Mouse (Mus musculus) forebrain, postnatal 0 days (tissue): ENCODE data around the gene Rpl27. TPM values are rescaled to one million over a fixed set of nuclear protein-coding genes. Genes with fewer than 3 reads are reported as not detected.
"Not testable (repeated sequence)": the region's sequence is repeated elsewhere in the genome, so short reads cannot be mapped to it uniquely, and the experiment has no call there.

Source experiments
- ATAC-seq: fragments of 200-750 bp; cut with Nextera tagmentation; 2 replicates; pipeline ENCODE4 v1.8.0; 2017; ENCODE audit warnings: mild to moderate bottlenecking, moderate library complexity
- DNase-seq: peaks from one replicate; pipeline ENCODE4 v3.0.0-alpha.2; 2015
- H3K27ac ChIP-seq: fragments of 300-500 bp; sonication (generic); 2 replicates; pipeline ENCODE4 v1.5.1; 2014; ENCODE audit warnings: low read depth, mild to moderate bottlenecking, antibody characterized with exemption, low read length, moderate library complexity, mixed read lengths
- H3K27me3 ChIP-seq: fragments of 300-500 bp; sonication (generic); 2 replicates; pipeline ENCODE4 v1.6.1; 2014; ENCODE audit warnings: mild to moderate bottlenecking, low read length, mixed read lengths; ENCODE audit not compliant: insufficient read depth
- H3K36me3 ChIP-seq: fragments of 300-500 bp; sonication (generic); 2 replicates; pipeline ENCODE4 v1.6.1; 2014; ENCODE audit warnings: mild to moderate bottlenecking, moderate library complexity; ENCODE audit not compliant: insufficient read depth
- H3K4me1 ChIP-seq: fragments of 300-500 bp; sonication (generic); 2 replicates; pipeline ENCODE4 v1.6.1; 2014; ENCODE audit warnings: antibody characterized with exemption; ENCODE audit not compliant: insufficient read depth
- H3K4me2 ChIP-seq: fragments of 300-500 bp; sonication (generic); 2 replicates; pipeline ENCODE4 v1.6.1; 2014; ENCODE audit warnings: low read depth, mild to moderate bottlenecking, moderate library complexity
- H3K4me3 ChIP-seq: fragments of 300-500 bp; sonication (generic); 2 replicates; pipeline ENCODE4 v1.5.1; 2014; ENCODE audit warnings: low read depth, low read length, mixed read lengths
- H3K9ac ChIP-seq: fragments of 300-500 bp; sonication (generic); 2 replicates; pipeline ENCODE4 v1.6.1; 2014; ENCODE audit warnings: mild to moderate bottlenecking
- H3K9me3 ChIP-seq: fragments of 300-500 bp; sonication (generic); 2 replicates; pipeline ENCODE4 v1.6.1; 2016; ENCODE audit warnings: low read length
- CTCF ChIP-seq: sonication (generic); IDR thresholded peaks from 2 replicates; pipeline ENCODE4 v1.5.1; 2016; ENCODE audit warnings: antibody characterized with exemption, control low read depth, low read depth
- WGBS: fragments of 180-500 bp; shearing (Covaris S2); extraction: QIAGEN DNeasy Blood & Tissue Kit; methylation state at CpG from one replicate; pipeline ENCODE4 v1.1.7; 2014; 5-methylcytosine and 5-hydroxymethylcytosine counted together
- polyA plus RNA-seq: library from polyadenylated mRNA; unstranded; fragments of >200 nt; fragmentation: Nextera tagmentation; extraction: Ambion mirVana; gene quantifications from 2 replicates; pipeline ENCODE4 v1.2.1, GENCODE M21; 2015
- total RNA-seq: library from RNA; depleted of rRNA; stranded (reverse); fragments of >200 nt; gene quantifications from 2 replicates; pipeline ENCODE4 v1.2.3, GENCODE M21; 2014

Gene Rpl27
- total and polyA plus RNA-seq, 2 experiments from 2014 or later, result 274 to 785 TPM

GRCm38 (mm10) chr11:101447786-101448185 is 5.7 kb downstream of the Rpl27 start:
- no peak for TF ChIP-seq CTCF
- peaks cover 26% of the 10 kb centered on the region for H3K36me3 ChIP-seq
- 86% methylated on average over 5 of the region's 5 CpGs for WGBS

GRCm38 (mm10) chr11:101448274-101448746 is 6.2 kb downstream of the Rpl27 start, which contains the start of gene Ifi35:
Gene Ifi35 (plus strand): TSS chr11:101448407.
- no peak for ATAC-seq
- 40% methylated on average over 10 of the region's 10 CpGs for WGBS
- no peaks in the 10 kb centered on the region for H3K4me1 ChIP-seq

More at GRCm38 (mm10) chr11:101447786-101448185, 5.7 kb downstream of the Rpl27 start:
- Histone ChIP-seq H3K9ac (no peak overlapping the region), H3K4me1 (no peaks in the 10 kb centered on the region), H3K9me3 (no peaks in the 10 kb centered on the region), H3K4me2 (no peak overlapping the region), H3K27ac (no peak overlapping the region), H3K4me3 (no peak overlapping the region), H3K27me3 (no peaks in the 10 kb centered on the region)
- DNase-seq (no peak), ATAC-seq (no peak)

GRCm38 (mm10) chr11:101448899-101449298 is 6.8 kb downstream of the Rpl27 start:
- DNase-seq, result no peak
- Histone ChIP-seq H3K4me1 (no peaks in the 10 kb centered on the region), H3K36me3 (peaks cover 20% of the 10 kb centered on the region), H3K27ac (no peak overlapping the region), H3K9ac (no peak overlapping the region), H3K27me3 (no peaks in the 10 kb centered on the region), H3K9me3 (no peaks in the 10 kb centered on the region), H3K4me2 (0 out of 2 replicates have a peak overlapping the region, but pooled peaks have one; percentile 4), H3K4me3 (no peak overlapping the region)
- TF ChIP-seq CTCF, result no peak
- ATAC-seq, result no peak
- WGBS, result 84% methylated on average over 4 of the region's 4 CpGs

More at GRCm38 (mm10) chr11:101448274-101448746, 6.2 kb downstream of the Rpl27 start, which contains the start of gene Ifi35:
- Histone ChIP-seq H3K4me3 (no peak within 1 kb of the TSS), H3K9me3 (no peaks in the 10 kb centered on the region), H3K27me3 (no peaks in the 10 kb centered on the region), H3K27ac (no peak within 1 kb of the TSS), H3K36me3 (peaks cover 26% of the 10 kb centered on the region), H3K9ac (no peak within 1 kb of the TSS), H3K4me2 (0 out of 2 replicates have a peak within 1 kb of the TSS, but pooled peaks have one; percentile 4)
- no peak for TF ChIP-seq CTCF
- DNase-seq, result no peak

- H3K4me2 ChIP-seq, H3K27ac ChIP-seq, H3K9ac ChIP-seq, DNase-seq, ATAC-seq, H3K9me3 ChIP-seq, H3K4me1 ChIP-seq, H3K27me3 ChIP-seq, H3K4me3 ChIP-seq: not testable (repeated sequence)
- 91% methylated on average over 4 of the region's 4 CpGs for WGBS
- peaks cover 13% of the 10 kb centered on the region for H3K36me3 ChIP-seq
These were observed 7.5 kb downstream of the Rpl27 start for GRCm38 (mm10) chr11:101449596-101449995.

GRCm38 (mm10) chr11:101450394-101450793 is 8.3 kb downstream of the Rpl27 start:
- Histone ChIP-seq H3K4me1 (no peaks in the 10 kb centered on the region), H3K27me3 (no peaks in the 10 kb centered on the region), H3K27ac (no peak overlapping the region), H3K9me3 (no peaks in the 10 kb centered on the region), H3K9ac (no peak overlapping the region), H3K4me2 (no peak overlapping the region), H3K4me3 (no peak overlapping the region), H3K36me3 (peaks cover 6% of the 10 kb centered on the region)
- ATAC-seq, result no peak
- no peak for DNase-seq
- WGBS, result 91% methylated on average over 3 of the region's 3 CpGs
- no peak for TF ChIP-seq CTCF

GRCm38 (mm10) chr11:101451536-101451935 is 9.4 kb downstream of the Rpl27 start:
- ATAC-seq, result no peak
- H3K4me3 ChIP-seq, result no peak overlapping the region

GRCm38 (mm10) chr11:101452093-101452774 is 10.1 kb downstream of the Rpl27 start:
- H3K27ac ChIP-seq, result no peak overlapping the region
- H3K4me1 ChIP-seq, result no peaks in the 10 kb centered on the region
- H3K27me3 ChIP-seq, result no peaks in the 10 kb centered on the region
- no peak for TF ChIP-seq CTCF
- H3K9ac ChIP-seq, result no peak overlapping the region
- no peaks in the 10 kb centered on the region for H3K9me3 ChIP-seq
- H3K36me3 ChIP-seq, result peaks cover 5% of the 10 kb centered on the region; the same call in 1 of the 2 replicates
- WGBS, result 69% methylated on average over 10 of the region's 10 CpGs
- no peak overlapping the region for H3K4me2 ChIP-seq
- no peak for DNase-seq
- H3K4me3 ChIP-seq, result no peak overlapping the region
- ATAC-seq, result no peak

More at GRCm38 (mm10) chr11:101451536-101451935, 9.4 kb downstream of the Rpl27 start:
- H3K4me2 ChIP-seq, result no peak overlapping the region
- no peak for TF ChIP-seq CTCF
- H3K4me1 ChIP-seq, result no peaks in the 10 kb centered on the region
- DNase-seq, result no peak
- no peaks in the 10 kb centered on the region for H3K27me3 ChIP-seq
- H3K36me3 ChIP-seq, result no peaks in the 10 kb centered on the region
- H3K9me3 ChIP-seq, result no peaks in the 10 kb centered on the region
- H3K27ac ChIP-seq, result no peak overlapping the region
- H3K9ac ChIP-seq, result no peak overlapping the region
- 93% methylated on average over 10 of the region's 10 CpGs for WGBS
